Mouse (Mus musculus) cerebellum, adult 8-10 months (tissue): ENCODE results near the gene Spef2.

ENCODE experiments used
- DNase-seq: peaks from one replicate; pipeline ENCODE4 v3.0.0; 2022

Spef2 gene

DNA sequence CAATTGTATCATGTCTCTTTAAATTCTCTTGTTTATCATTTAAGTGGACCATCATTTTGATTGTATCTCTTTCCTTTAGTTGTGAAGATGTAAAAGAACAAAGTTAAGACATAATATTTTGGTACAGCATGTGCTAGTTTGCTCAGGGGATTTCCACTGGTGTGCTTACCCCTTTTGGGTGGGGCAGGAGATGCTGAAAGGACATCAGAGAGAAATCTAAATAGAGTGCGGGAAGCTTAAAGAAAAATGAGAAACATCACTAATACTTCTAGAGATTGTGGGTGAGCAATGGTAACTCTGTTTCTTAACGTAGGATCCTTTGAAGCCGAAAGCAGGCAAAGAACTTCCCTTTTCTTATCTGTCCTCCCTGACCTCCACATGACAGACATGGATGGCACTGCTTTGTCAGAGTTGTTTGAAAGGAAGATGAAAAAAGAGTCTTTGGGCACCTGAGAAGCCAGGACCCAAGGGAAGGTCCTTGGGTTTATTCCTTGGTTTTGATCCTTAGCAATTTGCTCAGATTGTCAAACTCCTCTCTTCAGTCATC, 215.2 kb downstream of the Spef2 start:
- no peak for DNase-seq

DNA sequence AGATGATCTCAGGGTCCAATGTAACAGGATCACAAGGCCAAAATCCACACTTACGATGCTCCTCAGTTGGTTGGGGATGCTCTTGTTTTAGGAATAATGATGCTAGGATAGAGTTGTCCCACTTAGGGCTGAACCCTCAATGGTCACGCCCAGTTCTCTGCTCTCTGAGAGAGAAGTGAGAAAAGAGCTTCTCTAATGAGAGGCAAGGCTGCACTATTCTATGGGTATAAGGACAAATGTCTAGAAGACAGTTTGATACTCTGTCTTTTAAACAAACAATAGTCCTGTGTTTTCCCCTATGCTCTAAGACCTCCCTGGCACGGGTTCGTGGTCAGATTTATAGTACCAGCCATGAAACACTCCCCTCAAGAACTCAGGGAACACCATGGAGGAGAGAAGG, 218.6 kb downstream of the Spef2 start, which contains the start of gene Il7r:
TSS of gene Il7r (minus strand) at position 101 of the 400 bp plus-strand sequence.
- DNase-seq, result no peak

DNA sequence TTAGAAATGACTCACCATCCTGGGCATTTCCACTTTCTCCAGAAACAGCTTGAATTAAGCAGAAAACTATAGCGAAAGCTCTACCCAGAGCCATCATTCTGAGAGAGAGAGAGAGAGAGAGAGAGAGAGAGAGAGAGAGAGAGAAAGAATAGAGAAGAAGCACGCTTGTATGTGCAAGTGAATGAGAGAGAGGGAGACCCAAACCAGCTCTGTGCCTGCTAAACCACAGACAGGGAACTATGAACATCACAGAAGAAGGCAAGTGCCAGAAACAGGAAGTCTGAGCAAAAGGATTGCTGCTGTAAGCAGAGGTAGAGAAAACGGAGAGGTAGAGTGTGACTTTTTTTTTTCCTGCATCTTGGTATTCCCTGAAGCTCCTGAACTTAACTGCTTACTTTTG, 219.0 kb downstream of the Spef2 start:
- no peak for DNase-seq
